Mouse (Mus musculus) adrenal gland, postnatal 25 days (tissue): Measurements from ENCODE around the gene Aimp1. TPM values are rescaled to one million over a fixed set of nuclear protein-coding genes. Genes with fewer than 3 reads are reported as not detected.

Experiments
- total RNA-seq: library from RNA; stranded (reverse); gene quantifications from 2 replicates; pipeline ENCODE4 v1.2.3, GENCODE M21; 2021

The Aimp1 gene
- total RNA-seq, 1 experiment from 2014 or later = 50.2 TPM

Other genes with a start within 250 kb of the Aimp1 start
- gene Gimd1, start 54.5 kb downstream of the Aimp1 start, total RNA-seq = not detected in 2 replicates
- 21.9 and 27.5 TPM in 2 replicates for gene Tbck, start 226 bp downstream of the Aimp1 start, total RNA-seq